Mouse (Mus musculus): Measurements from ENCODE around the gene Prrx1.

- TF ChIP-seq POLR2A (IDR thresholded peaks at IDR 0.05; ENCODE audit: borderline replicate concordance, control insufficient read depth, low read depth, low read length), result no peak
- TF ChIP-seq CTCF (IDR thresholded peaks at IDR 0.05; ENCODE audit: control insufficient read depth, insufficient read depth, low read length), result no peak
These were observed 44.7 kb upstream of the Prrx1 start for GRCm38 (mm10) chr1:163358165-163358564.
